Mouse (Mus musculus) mesoderm, embryonic 11.5 days (tissue): Measurements from ENCODE around the gene Rdh13.
"Not testable (repeated sequence)": the region's sequence is repeated elsewhere in the genome, so short reads cannot be mapped to it uniquely, and the experiment has no call there.

Experiments
- DNase-seq: peaks from one replicate; pipeline ENCODE4 v3.0.0-alpha.2; 2012; ENCODE audit warnings: low read depth, low spot score

The Rdh13 gene

GRCm38 (mm10) chr7:4437721-4438120 lies 7.7 kb downstream of the Rdh13 start:
- DNase-seq: no peak

GRCm38 (mm10) chr7:4432026-4432425 lies 13.4 kb downstream of the Rdh13 start:
- DNase-seq: no peak

- DNase-seq: peak; percentile 79
These were observed 13.9 kb downstream of the Rdh13 start for GRCm38 (mm10) chr7:4431548-4431947.

- no peak for DNase-seq
These were observed 15.1 kb downstream of the Rdh13 start for GRCm38 (mm10) chr7:4430246-4430844.

GRCm38 (mm10) chr7:4427161-4427912 lies 18.1 kb downstream of the Rdh13 start:
- peak; percentile 93 for DNase-seq

GRCm38 (mm10) chr7:4420230-4420629 lies 25.2 kb downstream of the Rdh13 start:
- no peak for DNase-seq

GRCm38 (mm10) chr7:4419681-4420080 lies 25.8 kb downstream of the Rdh13 start:
- DNase-seq: no peak

- DNase-seq: not testable (repeated sequence)
These were observed 33.0 kb downstream of the Rdh13 start for GRCm38 (mm10) chr7:4412406-4412805.

GRCm38 (mm10) chr7:4397730-4398129 lies 47.7 kb downstream of the Rdh13 start, which contains the start of gene Gp6:
TSS of gene Gp6 (minus strand) at chr7:4397744.
- no peak for DNase-seq
